8 mouse cellular contexts compared by ENCODE assay signal in the genomic region with DNA sequence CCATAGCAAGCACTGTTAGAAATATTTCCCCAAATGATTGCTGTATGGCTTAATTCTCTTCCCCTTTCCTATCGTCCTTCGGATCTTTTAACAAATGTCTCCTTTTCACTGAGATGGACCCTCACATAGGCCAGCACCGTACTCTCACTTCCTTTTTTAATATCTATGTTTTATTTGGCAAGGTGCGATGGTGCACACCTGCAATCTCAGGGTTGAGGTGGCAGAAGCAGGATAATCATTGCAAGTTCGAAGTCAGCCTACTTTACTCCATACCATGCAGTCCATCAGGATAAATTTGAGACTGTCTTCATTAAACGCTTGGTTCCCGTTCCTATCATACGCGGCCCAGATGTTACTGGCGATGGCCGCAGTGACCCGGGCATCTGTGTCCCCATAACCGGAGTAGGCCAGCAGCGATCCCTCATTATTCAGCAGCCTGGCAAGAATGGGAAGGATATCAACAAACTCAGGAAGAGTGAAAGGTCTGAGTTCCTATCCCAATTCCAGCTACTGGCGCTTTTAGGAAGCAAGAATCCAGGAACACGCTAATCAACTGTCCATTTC. TPM values are rescaled to one million over a fixed set of nuclear protein-coding genes. Genes with fewer than 3 reads are reported as not detected.
DNase-seq lines count a peak whose midpoint lies in the region; ATAC-seq and TF ChIP-seq lines count a peak whose summit lies in the region.

No protein-coding gene starts in this region.

- H3K9ac ChIP-seq in kidney, embryonic 14.5 days (ENCODE audit: low read depth, low read length), result peak overlapping the region; percentile 51
- H3K9ac ChIP-seq in hindbrain, embryonic 13.5 days, result peak overlapping the region; percentile 93
- H3K9ac ChIP-seq in midbrain, embryonic 15.5 days, result peak overlapping the region; percentile 72

- no peaks in the 10 kb centered on the region for H3K27me3 ChIP-seq in kidney, embryonic 14.5 days (ENCODE audit: control insufficient read depth, insufficient read depth, low read length)
- no peaks in the 10 kb centered on the region for H3K27me3 ChIP-seq in hindbrain, embryonic 13.5 days
- no peaks in the 10 kb centered on the region for H3K27me3 ChIP-seq in midbrain, embryonic 15.5 days (replicated peaks)

- peak overlapping the region; percentile 37; the same call in 1 of the 2 replicates for H3K27ac ChIP-seq in kidney, embryonic 14.5 days (ENCODE audit: low read depth, low read length)
- peak overlapping the region; percentile 73 for H3K27ac ChIP-seq in bone marrow macrophage, adult 2 months (ENCODE audit: insufficient read depth, low read depth, low read length)
- H3K27ac ChIP-seq in hindbrain, embryonic 13.5 days, result peak overlapping the region; percentile 95
- H3K27ac ChIP-seq in midbrain, embryonic 15.5 days, result peak overlapping the region; percentile 93

- peak overlapping the region; percentile 73 for H3K4me2 ChIP-seq in kidney, embryonic 14.5 days (replicated peaks; ENCODE audit: low read depth, low read length)
- H3K4me2 ChIP-seq in hindbrain, embryonic 13.5 days, result peak overlapping the region; percentile 82
- peak overlapping the region; percentile 92 for H3K4me2 ChIP-seq in midbrain, embryonic 15.5 days

- ATAC-seq in kidney, embryonic 14.5 days (ENCODE audit: low FRiP score, low TSS enrichment), result no peak
- no peak for ATAC-seq in hindbrain, embryonic 13.5 days (ENCODE audit: low FRiP score)
- no peak for ATAC-seq in midbrain, embryonic 15.5 days (replicated peaks)

- peaks cover 19% of the 10 kb centered on the region for H3K4me1 ChIP-seq in kidney, embryonic 14.5 days (ENCODE audit: control insufficient read depth, insufficient read depth, low read length)
- H3K4me1 ChIP-seq in bone marrow macrophage, adult 2 months (ENCODE audit: control insufficient read depth, insufficient read depth, low read length), result peaks cover 14% of the 10 kb centered on the region
- H3K4me1 ChIP-seq in hindbrain, embryonic 13.5 days (replicated peaks), result peaks cover 34% of the 10 kb centered on the region
- H3K4me1 ChIP-seq in midbrain, embryonic 15.5 days, result peaks cover 28% of the 10 kb centered on the region

- peaks cover 19% of the 10 kb centered on the region for H3K36me3 ChIP-seq in kidney, embryonic 14.5 days (ENCODE audit: control insufficient read depth, insufficient read depth, low read length)
- H3K36me3 ChIP-seq in hindbrain, embryonic 13.5 days, result peaks cover 18% of the 10 kb centered on the region
- H3K36me3 ChIP-seq in midbrain, embryonic 15.5 days (replicated peaks), result peaks cover 14% of the 10 kb centered on the region; the same call in 1 of the 2 replicates

- H3K4me3 ChIP-seq in kidney, embryonic 14.5 days (ENCODE audit: low read length), result peak overlapping the region; percentile 70
- H3K4me3 ChIP-seq in bone marrow macrophage, adult 2 months (ENCODE audit: insufficient read depth, low read length), result peak overlapping the region; percentile 66
- peak overlapping the region; percentile 84 for H3K4me3 ChIP-seq in hindbrain, embryonic 13.5 days
- H3K4me3 ChIP-seq in midbrain, embryonic 15.5 days, result peak overlapping the region; percentile 94

- H3K9me3 ChIP-seq in kidney, embryonic 14.5 days (ENCODE audit: control insufficient read depth, low read length), result no peaks in the 10 kb centered on the region
- H3K9me3 ChIP-seq in hindbrain, embryonic 13.5 days, result no peaks in the 10 kb centered on the region
- no peaks in the 10 kb centered on the region for H3K9me3 ChIP-seq in midbrain, embryonic 15.5 days

- whole genome bisulfite sequencing in kidney, embryonic 14.5 days, result 25% methylated on average over 16 of the region's 16 CpGs
- 28% methylated on average over 16 of the region's 16 CpGs for WGBS in hindbrain, embryonic 13.5 days
- WGBS in midbrain, embryonic 15.5 days, result 24% methylated on average over 16 of the region's 16 CpGs

- TF ChIP-seq CTCF in bone marrow macrophage, adult 2 months (IDR thresholded peaks at IDR 0.05; ENCODE audit: low read depth, low read length), result no peak

- TF ChIP-seq POLR2A in bone marrow macrophage, adult 2 months (IDR thresholded peaks at IDR 0.05; ENCODE audit: borderline replicate concordance, low read depth, low read length), result no peak

- DNase-seq in kidney, postnatal 25 days, result no peak
- DNase-seq in gastrocnemius, adult 8-10 months (ENCODE audit: low spot score in 2 of 2), result no peak
- DNase-seq in urinary bladder, postnatal 36 days (ENCODE audit: low spot score in 2 of 2), result no peak
- no peak for DNase-seq in layer of hippocampus, adult 9-10 months (ENCODE audit: low spot score)

RNA-seq across cellular contexts. Expression of a gene that starts 0.7 kb away (rescaled TPM):
- polyA plus RNA-seq in kidney, embryonic 14.5 days (2014; fragmentation: Nextera tagmentation; extraction: Ambion mirVana), result 81.7 and 165 TPM in 2 replicates
- polyA plus RNA-seq in bone marrow macrophage, adult 2 months (2012; ENCODE audit: insufficient read depth, insufficient read length, missing spikeins), result 149 and 154 TPM in 2 replicates
- polyA plus RNA-seq in hindbrain, embryonic 13.5 days (2015; fragmentation: Nextera tagmentation; extraction: Ambion mirVana), result 179 and 182 TPM in 2 replicates
- polyA plus RNA-seq in midbrain, embryonic 15.5 days (2015; fragmentation: Nextera tagmentation; extraction: Ambion mirVana), result 206 and 232 TPM in 2 replicates
- total RNA-seq in gastrocnemius, adult 8-10 months (2022), result 10 to 100 TPM; 83.0 to 95.4 (median 86.1) TPM

RNA-seq across cellular contexts. Expression of a gene that starts 1.4 kb away (rescaled TPM):
- 51.4 and 73.4 TPM in 2 replicates for polyA plus RNA-seq in kidney, embryonic 14.5 days (2014; fragmentation: Nextera tagmentation; extraction: Ambion mirVana)
- 22.9 and 25.8 TPM in 2 replicates for polyA plus RNA-seq in bone marrow macrophage, adult 2 months (2012; ENCODE audit: insufficient read depth, insufficient read length, missing spikeins)
- 36.7 and 38.3 TPM in 2 replicates for polyA plus RNA-seq in hindbrain, embryonic 13.5 days (2015; fragmentation: Nextera tagmentation; extraction: Ambion mirVana)
- polyA plus RNA-seq in midbrain, embryonic 15.5 days (2015; fragmentation: Nextera tagmentation; extraction: Ambion mirVana), result 45.9 and 48.0 TPM in 2 replicates
- total RNA-seq in gastrocnemius, adult 8-10 months (2022), result 100 to 1,000 TPM in 1 of 4 experiments, 10 to 100 TPM in 3; 91.9 to 112 (median 94.6) TPM

RNA-seq across cellular contexts. Expression of a gene that starts 4.1 kb away (rescaled TPM):
- polyA plus RNA-seq in kidney, embryonic 14.5 days (2014; fragmentation: Nextera tagmentation; extraction: Ambion mirVana), result 14.2 and 16.7 TPM in 2 replicates
- not detected in 2 replicates for polyA plus RNA-seq in bone marrow macrophage, adult 2 months (2012; ENCODE audit: insufficient read depth, insufficient read length, missing spikeins)
- polyA plus RNA-seq in hindbrain, embryonic 13.5 days (2015; fragmentation: Nextera tagmentation; extraction: Ambion mirVana), result not detected in 2 replicates
- 0.41 and 1.3 TPM in 2 replicates for polyA plus RNA-seq in midbrain, embryonic 15.5 days (2015; fragmentation: Nextera tagmentation; extraction: Ambion mirVana)
- total RNA-seq in gastrocnemius, adult 8-10 months (2022), result not detected

RNA-seq across cellular contexts. Expression of a gene that starts 20.0 kb away (rescaled TPM):
- 31.6 and 32.2 TPM in 2 replicates for polyA plus RNA-seq in kidney, embryonic 14.5 days (2014; fragmentation: Nextera tagmentation; extraction: Ambion mirVana)
- 0.13 and 0.16 TPM in 2 replicates for polyA plus RNA-seq in bone marrow macrophage, adult 2 months (2012; ENCODE audit: insufficient read depth, insufficient read length, missing spikeins)
- 38.9 and 40.0 TPM in 2 replicates for polyA plus RNA-seq in hindbrain, embryonic 13.5 days (2015; fragmentation: Nextera tagmentation; extraction: Ambion mirVana)
- 37.0 and 37.7 TPM in 2 replicates for polyA plus RNA-seq in midbrain, embryonic 15.5 days (2015; fragmentation: Nextera tagmentation; extraction: Ambion mirVana)
- total RNA-seq in gastrocnemius, adult 8-10 months (2022), result under 1 TPM; 0.07 to 0.31 (median 0.15) TPM

RNA-seq across cellular contexts. Expression of a gene that starts 23.5 kb away (rescaled TPM):
- 260 and 303 TPM in 2 replicates for polyA plus RNA-seq in kidney, embryonic 14.5 days (2014; fragmentation: Nextera tagmentation; extraction: Ambion mirVana)
- polyA plus RNA-seq in bone marrow macrophage, adult 2 months (2012; ENCODE audit: insufficient read depth, insufficient read length, missing spikeins), result 71.3 and 83.2 TPM in 2 replicates
- 154 and 163 TPM in 2 replicates for polyA plus RNA-seq in hindbrain, embryonic 13.5 days (2015; fragmentation: Nextera tagmentation; extraction: Ambion mirVana)
- polyA plus RNA-seq in midbrain, embryonic 15.5 days (2015; fragmentation: Nextera tagmentation; extraction: Ambion mirVana), result 133 and 143 TPM in 2 replicates
- 10 to 100 TPM; 41.5 to 44.9 (median 43.1) TPM for total RNA-seq in gastrocnemius, adult 8-10 months (2022)

Comparison
In these comparisons a context has a peak if more than half of its experiments do, and no peak if none do; other contexts are left out.
1. H3K27ac ChIP-seq: peak in every context shown above with its lines; median percentile 95 in hindbrain, embryonic 13.5 days; 93 in midbrain, embryonic 15.5 days; 73 in bone marrow macrophage, adult 2 months; 37 in kidney, embryonic 14.5 days.